Mouse (Mus musculus): Measurements from ENCODE around the gene Shc2. TPM values are rescaled to one million over a fixed set of nuclear protein-coding genes. Genes with fewer than 3 reads are reported as not detected.

Gene Shc2
- total RNA-seq, 2 experiments from 2014 or later, result 44.7 to 49.4 TPM

DNA sequence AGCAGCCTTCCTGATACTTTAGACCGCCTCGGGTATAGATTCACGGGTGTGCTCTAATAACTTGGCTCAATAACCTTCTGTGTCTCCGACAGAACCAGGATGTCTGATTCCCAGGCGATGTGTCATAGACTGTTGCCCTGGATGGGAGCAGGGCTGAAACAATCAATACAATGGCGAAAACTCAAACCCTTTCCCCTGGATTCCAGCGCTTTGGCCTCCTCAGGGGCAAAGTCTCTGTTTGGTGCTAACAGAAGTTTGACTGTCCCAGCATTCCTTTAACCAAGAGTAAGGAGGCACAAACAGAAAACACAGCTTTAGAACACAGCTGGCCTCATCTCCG, 42.2 kb downstream of the Shc2 start:
- no peak for TF ChIP-seq CTCF (conservative IDR thresholded peaks at IDR 0.05)
- no peak for DNase-seq (ENCODE audit: low spot score in 2 of 2)
- peak overlapping the region; percentile 92; the same call in 1 of the 2 replicates for H3K27ac ChIP-seq
- no peak overlapping the region for H3K4me3 ChIP-seq

DNA sequence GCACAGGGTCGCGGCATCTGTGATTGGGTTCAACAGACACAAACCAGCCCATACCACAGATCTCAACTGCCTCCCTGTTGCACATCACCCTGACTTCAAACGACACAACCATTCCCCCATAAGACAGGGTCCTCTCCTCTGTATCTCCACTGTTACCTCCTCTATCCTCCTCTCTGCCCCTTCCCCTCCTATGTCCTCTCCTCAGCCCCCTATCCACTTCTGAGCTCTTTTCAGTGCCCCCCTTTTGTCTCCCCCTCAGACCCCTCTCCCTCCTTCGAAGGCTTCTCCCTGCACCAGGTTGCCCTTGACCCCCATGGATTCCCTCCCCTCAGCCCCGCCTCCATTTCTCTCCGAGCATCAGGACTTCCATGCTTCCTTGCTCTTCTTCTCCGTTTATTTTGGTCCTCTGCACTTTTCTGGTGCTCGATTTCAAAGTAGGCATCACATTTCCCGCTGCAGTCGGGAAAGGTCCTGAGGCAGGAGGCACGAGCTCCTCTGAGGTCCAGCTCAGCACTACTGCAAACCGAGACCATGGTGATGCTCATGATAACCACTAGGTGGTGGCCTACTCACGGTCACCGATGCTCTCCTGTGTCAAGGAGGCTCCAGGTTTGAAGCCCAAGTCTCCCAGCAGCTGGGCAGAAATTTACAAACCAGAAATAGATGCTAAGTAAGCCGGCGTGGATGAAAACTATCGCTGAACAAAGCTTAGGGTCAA, 42.7 kb downstream of the Shc2 start:
- TF ChIP-seq CTCF (conservative IDR thresholded peaks at IDR 0.05), result peak; percentile 94
- H3K4me3 ChIP-seq, result no peak overlapping the region
- no peak overlapping the region for H3K27ac ChIP-seq
- peak; percentile 63 to 66 for DNase-seq (ENCODE audit: low spot score in 2 of 2)

DNA sequence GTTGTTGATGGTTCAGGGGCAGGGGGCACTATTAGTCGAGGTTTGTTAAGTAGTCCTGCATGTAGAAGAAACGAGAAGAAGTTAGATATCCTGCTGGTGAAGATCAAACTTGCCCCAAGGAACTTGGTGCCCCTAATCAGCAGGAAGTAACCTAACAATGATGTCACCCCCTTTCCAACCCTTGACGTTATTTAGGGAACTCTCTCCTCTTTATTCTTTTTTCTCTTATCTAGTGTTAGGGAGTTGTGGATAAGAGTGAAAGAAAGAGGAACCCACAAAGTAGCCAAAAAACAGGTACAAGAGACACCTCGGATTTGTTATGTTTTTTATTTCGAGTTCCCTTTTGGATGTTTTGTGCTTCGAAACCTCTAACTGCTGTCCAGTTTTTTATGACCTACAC, 43.6 kb downstream of the Shc2 start:
- no peak for DNase-seq (ENCODE audit: low spot score in 2 of 2)
- no peak for TF ChIP-seq CTCF (conservative IDR thresholded peaks at IDR 0.05)
- H3K4me3 ChIP-seq, result no peak overlapping the region
- H3K27ac ChIP-seq, result no peak overlapping the region

DNA sequence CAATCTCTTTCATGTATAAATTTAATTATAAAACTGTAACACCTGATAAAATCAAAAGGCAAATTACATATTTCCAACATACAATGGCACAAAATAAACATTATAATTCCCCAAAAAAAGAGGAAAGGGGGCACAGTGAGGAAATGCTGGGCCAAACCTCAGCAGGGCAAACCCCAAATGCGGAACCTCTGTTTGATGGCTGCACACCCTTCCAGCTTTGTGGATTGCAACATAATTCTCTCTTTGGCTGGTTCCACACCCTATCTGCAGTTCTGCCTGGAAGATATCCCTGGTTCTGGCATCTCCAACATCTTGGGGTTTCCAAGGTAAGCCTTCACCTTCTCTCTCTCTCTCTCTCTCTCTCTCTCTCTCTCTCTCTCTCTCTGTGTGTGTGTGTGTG, 47.0 kb downstream of the Shc2 start:
- no peak for DNase-seq (ENCODE audit: low spot score in 2 of 2)

DNA sequence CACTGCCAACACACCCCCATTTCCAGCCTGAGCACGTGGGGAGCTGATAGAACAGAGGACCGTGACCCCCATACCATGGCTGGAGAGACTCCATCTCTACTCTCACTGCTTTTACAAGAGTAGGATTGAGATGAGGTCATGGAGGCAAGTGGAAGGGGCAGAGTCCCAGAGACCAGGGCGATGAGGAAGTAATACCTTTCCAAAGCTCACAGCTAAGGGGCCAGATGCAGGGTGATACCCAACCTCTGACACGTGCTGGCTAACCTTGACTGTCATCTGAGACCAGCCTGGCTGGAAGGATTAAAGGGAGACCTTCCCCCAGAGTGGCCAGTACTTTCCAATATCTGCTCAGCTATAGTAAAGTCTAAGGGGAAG, 50.0 kb downstream of the Shc2 start:
- H3K4me3 ChIP-seq, result no peak overlapping the region
- no peak overlapping the region for H3K27ac ChIP-seq
- TF ChIP-seq CTCF (conservative IDR thresholded peaks at IDR 0.05), result no peak
- DNase-seq (ENCODE audit: low spot score in 2 of 2), result no peak

More for the DNA sequence above, 47.0 kb downstream of the Shc2 start:
- TF ChIP-seq CTCF (conservative IDR thresholded peaks at IDR 0.05), result no peak
- Histone ChIP-seq H3K27ac (no peak overlapping the region), H3K4me3 (no peak overlapping the region)

- no peak for DNase-seq (ENCODE audit: low spot score in 2 of 2)
- Histone ChIP-seq H3K27ac (no peak within 1 kb of the TSS), H3K4me3 (no peak within 1 kb of the TSS)
- no peak for TF ChIP-seq CTCF (conservative IDR thresholded peaks at IDR 0.05)
Measured at GRCm38 (mm10) chr10:79587061-79587751, 50.5 kb downstream of the Shc2 start, which contains the start of gene Theg. Gene Theg, minus strand, starts transcription at chr10:79587331.

DNA sequence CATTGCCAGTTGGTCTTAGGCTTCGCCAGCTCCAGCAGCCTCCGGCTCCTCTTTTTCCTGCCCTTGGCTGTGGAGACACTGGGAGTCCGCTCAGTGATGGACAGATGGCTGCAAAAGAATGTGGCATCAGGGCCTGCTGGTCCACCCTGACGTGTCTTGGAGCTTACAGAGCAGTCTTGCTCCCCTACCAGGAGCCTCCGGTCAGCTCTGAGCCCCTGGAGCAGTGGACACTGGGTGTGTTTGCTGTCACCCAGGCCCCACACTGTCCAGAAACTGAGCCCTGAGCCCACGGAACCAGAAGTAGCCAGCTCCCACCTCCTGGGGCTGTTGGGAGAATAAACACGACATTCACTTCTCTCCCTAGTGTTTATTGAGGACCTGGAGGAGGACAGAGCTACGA, 51.5 kb downstream of the Shc2 start:
- Histone ChIP-seq H3K4me3 (no peak overlapping the region), H3K27ac (no peak overlapping the region)
- no peak for TF ChIP-seq CTCF (conservative IDR thresholded peaks at IDR 0.05)
- DNase-seq (ENCODE audit: low spot score in 2 of 2), result no peak

DNA sequence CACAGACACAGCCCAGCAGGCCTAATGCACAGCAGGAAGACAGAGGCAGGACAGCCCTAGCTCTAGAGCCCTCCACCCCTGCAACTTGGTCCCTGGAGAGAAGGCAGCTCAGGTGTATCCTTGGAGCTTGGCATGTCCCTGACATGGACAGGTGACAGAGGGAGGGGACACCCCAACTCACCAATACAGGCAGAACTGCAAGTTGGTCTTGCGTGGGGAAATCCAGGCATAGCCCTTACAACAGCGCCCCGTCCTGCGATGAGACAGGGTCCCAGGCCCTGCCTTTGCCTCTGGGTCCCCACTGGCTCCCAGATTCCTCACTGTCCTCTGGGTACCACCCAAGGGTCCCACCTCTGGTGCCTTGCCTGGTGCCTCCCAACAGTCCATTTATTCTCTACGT, 52.0 kb downstream of the Shc2 start:
- H3K4me3 ChIP-seq, result no peak overlapping the region
- no peak for DNase-seq (ENCODE audit: low spot score in 2 of 2)
- TF ChIP-seq CTCF (conservative IDR thresholded peaks at IDR 0.05), result no peak
- no peak overlapping the region for H3K27ac ChIP-seq

GRCm38 (mm10) chr10:79585136-79585535, 52.6 kb downstream of the Shc2 start:
- no peak for TF ChIP-seq CTCF (conservative IDR thresholded peaks at IDR 0.05)
- Histone ChIP-seq H3K4me3 (no peak overlapping the region), H3K27ac (no peak overlapping the region)
- DNase-seq (ENCODE audit: low spot score in 2 of 2), result no peak

GRCm38 (mm10) chr10:79584426-79584825, 53.3 kb downstream of the Shc2 start:
- no peak for DNase-seq (ENCODE audit: low spot score in 2 of 2)
- no peak for TF ChIP-seq CTCF (conservative IDR thresholded peaks at IDR 0.05)
- no peak overlapping the region for H3K27ac ChIP-seq
- no peak overlapping the region for H3K4me3 ChIP-seq

GRCm38 (mm10) chr10:79584021-79584420, 53.7 kb downstream of the Shc2 start:
- TF ChIP-seq CTCF (conservative IDR thresholded peaks at IDR 0.05), result no peak
- H3K4me3 ChIP-seq, result no peak overlapping the region
- H3K27ac ChIP-seq, result no peak overlapping the region
- DNase-seq (ENCODE audit: low spot score in 2 of 2), result no peak

DNA sequence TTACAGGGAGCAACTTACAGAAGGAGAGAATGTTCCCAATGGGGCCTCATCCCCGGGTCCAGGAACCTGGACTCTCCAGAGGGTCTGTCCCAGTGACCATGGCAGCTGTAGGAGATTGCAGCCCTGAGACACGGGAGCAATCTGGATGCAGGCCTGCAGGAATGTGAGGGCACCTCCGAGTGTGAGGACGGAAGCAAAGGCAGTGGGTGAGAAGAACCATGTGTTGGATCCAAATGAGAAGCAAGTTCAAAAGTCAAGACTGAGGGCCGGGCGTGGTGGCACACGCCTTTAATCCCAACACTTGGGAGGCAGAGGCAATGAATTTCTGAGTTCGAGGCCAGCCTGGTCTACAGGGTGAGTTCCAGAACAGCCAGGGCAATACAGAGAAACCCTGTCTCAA, 56.2 kb downstream of the Shc2 start:
- Histone ChIP-seq H3K4me3 (no peak overlapping the region), H3K27ac (no peak overlapping the region)
- no peak for TF ChIP-seq CTCF (conservative IDR thresholded peaks at IDR 0.05)
- DNase-seq (ENCODE audit: low spot score in 2 of 2), result no peak

DNA sequence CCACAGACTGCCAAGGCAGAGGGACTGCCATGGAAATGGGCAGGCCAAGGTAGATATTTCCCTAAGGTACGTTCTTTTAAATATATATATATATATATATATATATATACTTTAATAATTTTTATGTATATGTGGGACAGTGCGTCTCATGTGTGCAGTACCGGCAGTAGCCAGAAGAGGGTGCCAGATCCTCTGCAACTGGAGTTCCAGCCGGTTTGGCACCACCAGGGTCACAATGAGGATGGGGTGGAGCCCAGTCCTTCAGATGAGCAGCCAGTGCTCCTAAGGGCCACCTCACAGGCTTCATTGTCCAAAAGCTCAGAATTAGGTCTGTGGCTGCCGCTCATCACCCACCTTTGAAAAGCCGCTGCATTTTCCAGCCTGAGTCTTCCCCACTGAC, 56.9 kb downstream of the Shc2 start:
- H3K27ac ChIP-seq, result no peak overlapping the region
- TF ChIP-seq CTCF (conservative IDR thresholded peaks at IDR 0.05), result peak; percentile 78
- no peak overlapping the region for H3K4me3 ChIP-seq
- DNase-seq (ENCODE audit: low spot score in 2 of 2), result peak in 1 of 2 experiments; percentile 43

GRCm38 (mm10) chr10:79580356-79580755, 57.4 kb downstream of the Shc2 start:
- no peak for TF ChIP-seq CTCF (conservative IDR thresholded peaks at IDR 0.05)
- Histone ChIP-seq H3K27ac (no peak overlapping the region), H3K4me3 (no peak overlapping the region)
- no peak for DNase-seq (ENCODE audit: low spot score in 2 of 2)
